In the genomic region with DNA sequence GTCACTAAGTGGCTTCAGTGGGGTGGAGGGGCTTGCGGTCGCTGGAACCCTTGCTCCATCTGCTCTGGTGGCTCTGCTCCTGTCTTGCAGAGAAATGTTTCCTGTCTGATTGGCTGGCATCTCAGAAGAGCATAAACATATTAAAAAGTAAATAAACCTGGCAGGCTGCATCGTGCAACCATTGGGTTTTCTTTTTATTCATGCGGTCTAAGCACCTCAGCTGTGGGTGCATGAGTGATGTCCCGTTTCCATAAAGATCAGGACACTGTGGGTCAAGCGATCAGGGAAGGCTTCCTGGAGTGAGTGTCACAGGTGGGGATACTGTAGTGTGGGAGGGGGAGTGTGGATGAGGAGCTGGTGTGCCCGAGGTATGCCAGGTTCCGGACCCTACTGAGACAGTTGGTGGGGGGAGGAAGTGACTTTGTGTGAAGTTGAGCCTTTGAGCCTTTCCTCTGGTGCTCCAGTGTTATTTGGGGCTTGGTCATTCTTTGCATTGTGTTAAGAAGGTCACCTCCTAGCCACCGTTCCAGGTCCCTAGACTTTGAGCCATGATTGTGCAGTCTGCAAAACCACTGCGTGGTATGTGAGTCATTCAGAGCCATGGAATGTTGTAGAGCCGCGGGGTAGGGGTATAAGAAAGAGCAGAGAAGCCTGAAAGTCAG, we compare ENCODE assay signal across 13 mouse cellular contexts. TPM values are rescaled to one million over a fixed set of nuclear protein-coding genes. Genes with fewer than 3 reads are reported as not detected.
A peak's percentile ranks its signal among the peaks of the same experiment; 100 is the strongest.
DNase-seq lines count a peak whose midpoint lies in the region; ATAC-seq and TF ChIP-seq lines count a peak whose summit lies in the region.
"Had no signal": no experiment of that assay in that cellular context is flagged by ENCODE, and none has a peak within 500 bp of the region (broad histone marks: within the 10 kb centered on the region; RNA-seq: fewer than 3 reads in every experiment).

No protein-coding gene starts in this region.

- no peak for DNase-seq in hindbrain, postnatal 0 days (ENCODE audit: low spot score)
- no peak for DNase-seq in hindbrain, embryonic 11.5 days (ENCODE audit: low spot score)
- no peak for DNase-seq in left cerebral cortex, adult 8-10 months (ENCODE audit: low spot score in 2 of 2)
- DNase-seq in urinary bladder, adult 18-20 months (ENCODE audit: low spot score in 2 of 2): no peak
- DNase-seq: cerebellum, postnatal 14 days; kidney, adult 8-10 months had no signal

- no peak overlapping the region for H3K9ac ChIP-seq in hindbrain, postnatal 0 days (replicated peaks; ENCODE audit: low read length)
- no peak overlapping the region for H3K9ac ChIP-seq in hindbrain, embryonic 11.5 days (ENCODE audit: low read depth, low read length)
- H3K9ac ChIP-seq in stomach, embryonic 16.5 days (ENCODE audit: low read length): no peak overlapping the region; the same call in 1 of the 2 replicates
- H3K9ac ChIP-seq: limb, embryonic 13.5 days; midbrain, embryonic 13.5 days had no signal

- 70% methylated on average over 12 of the region's 12 CpGs for WGBS in hindbrain, postnatal 0 days
- 78% methylated on average over 12 of the region's 12 CpGs for WGBS in hindbrain, embryonic 11.5 days
- 55% methylated on average over 12 of the region's 12 CpGs for WGBS in stomach, embryonic 16.5 days

- 0 out of 2 replicates have a peak overlapping the region, but pooled peaks have one; percentile 16 for H3K4me2 ChIP-seq in hindbrain, postnatal 0 days (ENCODE audit: low read depth, low read length)
- H3K4me2 ChIP-seq in hindbrain, embryonic 11.5 days (replicated peaks; ENCODE audit: low read depth, low read length): no peak overlapping the region
- peak overlapping the region; percentile 23 for H3K4me2 ChIP-seq in stomach, embryonic 16.5 days (ENCODE audit: low read depth, low read length)
- H3K4me2 ChIP-seq: limb, embryonic 13.5 days; midbrain, embryonic 13.5 days had no signal

- no peaks in the 10 kb centered on the region for H3K9me3 ChIP-seq in hindbrain, postnatal 0 days (ENCODE audit: low read length)
- no peaks in the 10 kb centered on the region for H3K9me3 ChIP-seq in hindbrain, embryonic 11.5 days (ENCODE audit: control insufficient read depth, low read length)
- H3K9me3 ChIP-seq in E14TG2a.4 (ENCODE audit: low read length): no peaks in the 10 kb centered on the region
- no peaks in the 10 kb centered on the region for H3K9me3 ChIP-seq in stomach, embryonic 16.5 days (replicated peaks; ENCODE audit: control insufficient read depth, low read length)
- H3K9me3 ChIP-seq: limb, embryonic 13.5 days; midbrain, embryonic 13.5 days had no signal

- H3K27ac ChIP-seq in hindbrain, postnatal 0 days: no peak overlapping the region
- H3K27ac ChIP-seq in hindbrain, embryonic 11.5 days (ENCODE audit: low read depth, low read length): no peak overlapping the region
- H3K27ac ChIP-seq in bone marrow macrophage, adult 2 months (ENCODE audit: insufficient read depth, low read depth, low read length): peak overlapping the region; percentile 89
- H3K27ac ChIP-seq in stomach, embryonic 16.5 days (ENCODE audit: low read length): no peak overlapping the region
- H3K27ac ChIP-seq: limb, embryonic 13.5 days; midbrain, embryonic 13.5 days had no signal

- no peak overlapping the region for H3K4me3 ChIP-seq in hindbrain, postnatal 0 days (ENCODE audit: low read length)
- H3K4me3 ChIP-seq in hindbrain, embryonic 11.5 days (ENCODE audit: low read depth, low read length): no peak overlapping the region
- H3K4me3 ChIP-seq in E14TG2a.4 (replicated peaks; ENCODE audit: low read length): peak overlapping the region; percentile 76
- peak overlapping the region; percentile 83 for H3K4me3 ChIP-seq in bone marrow macrophage, adult 2 months (ENCODE audit: insufficient read depth, low read length)
- peak overlapping the region; percentile 1; the same call in 1 of the 2 replicates for H3K4me3 ChIP-seq in stomach, embryonic 16.5 days (replicated peaks; ENCODE audit: low read length)
- H3K4me3 ChIP-seq: limb, embryonic 13.5 days; midbrain, embryonic 13.5 days had no signal

- TF ChIP-seq CTCF in hindbrain, postnatal 0 days (IDR thresholded peaks at IDR 0.05; ENCODE audit: low read depth): no peak
- TF ChIP-seq CTCF in E14TG2a.4 (conservative IDR thresholded peaks at IDR 0.05; ENCODE audit: low read length): no peak
- no peak for TF ChIP-seq CTCF in bone marrow macrophage, adult 2 months (IDR thresholded peaks at IDR 0.05; ENCODE audit: low read depth, low read length)

- H3K36me3 ChIP-seq in hindbrain, postnatal 0 days (ENCODE audit: insufficient read depth, low read length): no peaks in the 10 kb centered on the region
- H3K36me3 ChIP-seq in hindbrain, embryonic 11.5 days (ENCODE audit: control insufficient read depth, insufficient read depth, low read length): no peaks in the 10 kb centered on the region
- H3K36me3 ChIP-seq in E14TG2a.4 (ENCODE audit: insufficient read depth, low read length): peaks cover 29% of the 10 kb centered on the region
- no peaks in the 10 kb centered on the region for H3K36me3 ChIP-seq in stomach, embryonic 16.5 days (ENCODE audit: control insufficient read depth, insufficient read depth, low read length)
- H3K36me3 ChIP-seq: limb, embryonic 13.5 days; midbrain, embryonic 13.5 days had no signal

- TF ChIP-seq POLR2A in bone marrow macrophage, adult 2 months (IDR thresholded peaks at IDR 0.05; ENCODE audit: borderline replicate concordance, low read depth, low read length): no peak

- ATAC-seq in hindbrain, postnatal 0 days: no peak
- no peak for ATAC-seq in hindbrain, embryonic 11.5 days (ENCODE audit: low FRiP score)
- ATAC-seq in stomach, embryonic 16.5 days (ENCODE audit: insufficient read depth, low FRiP score): no peak
- ATAC-seq: midbrain, embryonic 13.5 days had no signal

- peaks cover 2% of the 10 kb centered on the region for H3K4me1 ChIP-seq in hindbrain, postnatal 0 days (ENCODE audit: insufficient read depth, low read length)
- 0 out of 2 replicates have a peak, but pooled peaks cover 2% of the 10 kb centered on the region for H3K4me1 ChIP-seq in hindbrain, embryonic 11.5 days (replicated peaks; ENCODE audit: control insufficient read depth, insufficient read depth, low read length)
- H3K4me1 ChIP-seq in E14TG2a.4 (replicated peaks; ENCODE audit: low read depth, low read length): peaks cover 98% of the 10 kb centered on the region
- H3K4me1 ChIP-seq in bone marrow macrophage, adult 2 months (ENCODE audit: control insufficient read depth, insufficient read depth, low read length): peaks cover 40% of the 10 kb centered on the region
- peaks cover 6% of the 10 kb centered on the region; the same call in 1 of the 2 replicates for H3K4me1 ChIP-seq in stomach, embryonic 16.5 days (ENCODE audit: control insufficient read depth, insufficient read depth, low read length)

- no peaks in the 10 kb centered on the region for H3K27me3 ChIP-seq in hindbrain, postnatal 0 days (ENCODE audit: insufficient read depth, low read length)
- H3K27me3 ChIP-seq in hindbrain, embryonic 11.5 days (ENCODE audit: control insufficient read depth, insufficient read depth, low read length): no peaks in the 10 kb centered on the region
- no peaks in the 10 kb centered on the region for H3K27me3 ChIP-seq in E14TG2a.4 (ENCODE audit: insufficient read depth, low read length)
- H3K27me3 ChIP-seq in stomach, embryonic 16.5 days (ENCODE audit: control insufficient read depth, insufficient read depth, low read length): no peaks in the 10 kb centered on the region
- H3K27me3 ChIP-seq: limb, embryonic 13.5 days; midbrain, embryonic 13.5 days had no signal

RNA-seq across cellular contexts. Expression of gene Laptm5, which starts 2.2 kb away (rescaled TPM):
- total RNA-seq in hindbrain, postnatal 0 days (2014; rRNA removed): 42.8 and 71.4 TPM in 2 replicates
- polyA plus RNA-seq in hindbrain, postnatal 0 days (2015; fragmentation: Nextera tagmentation; extraction: Ambion mirVana): 40.8 and 43.1 TPM in 2 replicates
- 23.4 and 32.1 TPM in 2 replicates for polyA plus RNA-seq in hindbrain, embryonic 11.5 days (2014; fragmentation: Nextera tagmentation; extraction: Ambion mirVana)
- polyA plus RNA-seq in bone marrow macrophage, adult 2 months (2012; ENCODE audit: insufficient read depth, insufficient read length, missing spikeins): 1,649 and 1,910 TPM in 2 replicates
- 47.9 and 50.5 TPM in 2 replicates for polyA plus RNA-seq in stomach, embryonic 16.5 days (2015; fragmentation: Nextera tagmentation; extraction: Ambion mirVana)
- 100 to 1,000 TPM in 2 of 4 experiments, 10 to 100 TPM in 2; 37.3 to 127 (median 71.2) TPM for total RNA-seq in left cerebral cortex, adult 8-10 months (2022)

RNA-seq across cellular contexts. Expression of gene Matn1, which starts 29.0 kb away (rescaled TPM):
- total RNA-seq in hindbrain, postnatal 0 days (2014; rRNA removed): 0.26 and 0.90 TPM in 2 replicates
- 0.71 and 1.2 TPM in 2 replicates for polyA plus RNA-seq in hindbrain, postnatal 0 days (2015; fragmentation: Nextera tagmentation; extraction: Ambion mirVana)
- 0.85 TPM in 1 of 2 replicates, not detected in the other for polyA plus RNA-seq in hindbrain, embryonic 11.5 days (2014; fragmentation: Nextera tagmentation; extraction: Ambion mirVana)
- 0.46 TPM in 1 of 2 replicates, not detected in the other for polyA plus RNA-seq in bone marrow macrophage, adult 2 months (2012; ENCODE audit: insufficient read depth, insufficient read length, missing spikeins)
- 0.06 TPM in 1 of 2 replicates, not detected in the other for polyA plus RNA-seq in stomach, embryonic 16.5 days (2015; fragmentation: Nextera tagmentation; extraction: Ambion mirVana)
- under 1 TPM; 0.48 to 0.86 (median 0.70) TPM for total RNA-seq in left cerebral cortex, adult 8-10 months (2022)
- total RNA-seq: neutrophil, adult 5-6 weeks had no signal
- polyA plus RNA-seq: heart, embryonic 14.5 days; midbrain, embryonic 13.5 days had no signal

Comparison
In these comparisons a context has a peak if more than half of its experiments do, and no peak if none do; other contexts are left out.
1. H3K4me3 ChIP-seq: peak in E14TG2a.4 (single experiment), bone marrow macrophage, adult 2 months (single experiment) and stomach, embryonic 16.5 days (single experiment); none in hindbrain, postnatal 0 days (single experiment) and hindbrain, embryonic 11.5 days (single experiment).
2. RNA of gene Laptm5, which starts 2.2 kb away (polyA plus RNA-seq): 1,649 to 1,910 TPM in bone marrow macrophage, adult 2 months; 47.9 to 50.5 TPM in stomach, embryonic 16.5 days, 40.8 to 43.1 TPM in hindbrain, postnatal 0 days and 23.4 to 32.1 TPM in hindbrain, embryonic 11.5 days; every median in the first group is over 10 times any median in the second.